Mouse (Mus musculus): ENCODE results near the gene Tas2r134.

Gene Tas2r134

DNA sequence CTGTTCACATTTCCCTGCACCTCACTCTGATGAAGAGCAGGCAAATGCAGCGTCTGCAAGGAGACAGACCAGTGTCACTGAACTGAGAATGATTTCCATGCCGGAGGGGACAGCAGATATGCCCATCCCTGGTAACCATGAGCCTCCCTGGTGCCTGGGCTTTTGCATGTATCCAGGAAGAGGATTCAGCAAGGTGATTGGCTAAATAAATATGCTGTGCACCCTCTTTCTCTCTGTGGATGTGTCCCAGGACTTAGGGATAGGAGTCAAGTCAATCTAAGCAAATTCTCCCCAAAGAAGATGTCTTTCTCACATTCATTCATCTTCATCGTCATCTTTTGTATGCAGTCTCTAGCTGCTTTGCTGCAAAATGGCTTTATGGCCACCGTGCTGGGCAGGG is at the start of gene Tas2r134:
Gene Tas2r134, plus strand, starts transcription at position 301 of the 400 bp plus-strand sequence.
- DNase-seq (ENCODE audit: low spot score) = no peak

DNA sequence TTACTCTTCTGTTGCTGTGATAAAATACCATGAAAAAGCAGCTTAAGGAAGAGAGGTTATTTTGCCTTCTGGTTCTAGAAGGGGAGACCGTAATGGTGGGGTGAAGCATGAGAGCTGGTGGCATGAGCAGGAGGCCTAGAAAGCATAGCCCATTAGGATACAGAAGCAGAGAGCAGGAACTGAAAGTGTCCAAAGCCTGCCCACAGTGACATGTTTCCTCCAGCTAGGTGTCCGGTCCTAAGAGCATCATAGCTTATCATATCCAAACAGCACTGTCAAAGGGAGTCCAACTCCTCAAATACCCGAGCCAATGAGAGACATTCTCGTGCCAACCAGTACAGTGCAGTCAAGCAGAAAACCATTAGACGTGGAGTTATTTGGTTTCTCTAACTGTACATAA is 47.5 kb upstream of the Tas2r134 start:
- no peak for DNase-seq (ENCODE audit: low spot score)

DNA sequence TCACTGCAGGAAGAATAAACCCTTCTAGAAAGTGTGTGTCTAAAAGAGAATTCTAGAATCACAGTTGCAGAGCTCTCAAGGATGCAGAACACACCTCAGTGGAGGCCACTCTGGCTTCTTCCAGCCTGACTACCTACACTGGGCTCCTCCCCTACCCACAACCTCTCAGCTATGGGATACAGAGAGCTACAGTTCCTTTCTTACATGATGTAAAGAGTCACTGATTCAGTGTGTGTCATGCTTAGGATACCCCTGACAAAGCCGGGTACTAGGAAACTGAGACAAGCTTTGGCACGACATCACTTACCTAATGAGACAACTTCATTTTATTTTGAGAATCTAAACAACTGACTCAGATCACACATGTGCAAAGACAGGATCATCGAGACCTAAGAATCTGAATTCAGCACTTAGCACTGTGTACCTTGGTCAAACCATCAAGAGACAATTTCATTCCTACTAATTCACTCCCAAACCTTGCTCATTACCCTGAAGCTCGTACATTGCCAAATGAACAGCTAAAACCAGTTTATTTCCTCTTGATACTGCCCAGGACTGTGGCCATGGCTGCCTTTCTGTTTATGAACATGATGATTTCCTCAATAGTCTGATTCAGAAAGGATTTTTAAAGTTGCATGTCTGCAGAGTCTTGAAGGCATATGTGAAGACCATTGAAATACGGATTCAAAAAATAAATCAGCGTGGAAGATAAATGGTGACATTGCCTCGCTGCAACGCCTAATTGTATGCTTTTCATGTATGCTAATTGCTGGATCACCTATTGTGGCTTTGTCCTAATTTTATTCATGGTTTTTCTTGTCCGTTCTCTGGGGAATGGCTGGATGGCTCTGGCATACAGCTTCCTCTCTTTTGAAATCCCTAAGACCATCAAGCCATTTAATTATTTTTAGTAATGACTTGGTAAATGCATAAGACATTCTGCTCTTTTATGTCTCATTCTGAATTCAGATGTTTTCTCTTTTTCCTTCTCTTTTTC is 43.0 kb upstream of the Tas2r134 start:
- peak; percentile 31 for DNase-seq (ENCODE audit: low spot score)

DNA sequence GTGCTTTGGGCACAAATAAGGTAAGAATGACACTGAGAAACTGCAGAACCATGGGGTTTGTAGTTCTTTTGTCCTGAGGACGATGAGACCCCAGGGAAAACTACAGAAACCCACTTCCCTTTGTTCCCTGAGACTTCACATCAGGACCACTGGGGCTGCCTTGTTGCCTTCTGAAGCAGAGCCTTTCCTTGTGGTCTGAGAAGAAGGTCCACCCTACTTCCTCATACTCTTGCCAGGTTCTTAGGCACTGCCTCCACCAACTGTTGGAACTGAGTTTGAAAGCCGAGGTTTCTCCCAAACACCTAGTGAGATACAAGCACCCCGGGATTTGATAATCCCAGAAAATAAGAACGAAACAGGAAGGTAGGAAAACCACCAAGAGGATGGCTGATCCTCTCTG is 39.0 kb upstream of the Tas2r134 start:
- DNase-seq (ENCODE audit: low spot score) = no peak

DNA sequence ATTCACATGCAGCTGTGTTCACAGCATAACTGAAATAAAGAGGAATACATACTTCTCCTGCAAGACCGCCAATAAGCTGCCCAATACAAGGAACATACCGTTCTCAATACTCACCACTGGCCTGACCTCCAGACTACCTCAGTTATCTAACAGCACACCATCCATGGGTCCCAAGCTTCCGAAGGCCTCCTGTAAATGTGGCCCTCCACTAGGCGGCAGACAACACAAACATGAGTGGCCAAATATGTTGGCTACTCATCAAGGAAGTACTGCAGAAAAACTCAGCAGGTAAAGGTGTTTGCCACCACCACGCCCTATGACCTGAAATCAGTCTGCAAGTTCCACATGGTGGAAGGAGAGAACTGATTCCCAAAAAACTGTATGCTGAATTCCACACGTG is 38.4 kb upstream of the Tas2r134 start:
- peak; percentile 42 for DNase-seq (ENCODE audit: low spot score)

DNA sequence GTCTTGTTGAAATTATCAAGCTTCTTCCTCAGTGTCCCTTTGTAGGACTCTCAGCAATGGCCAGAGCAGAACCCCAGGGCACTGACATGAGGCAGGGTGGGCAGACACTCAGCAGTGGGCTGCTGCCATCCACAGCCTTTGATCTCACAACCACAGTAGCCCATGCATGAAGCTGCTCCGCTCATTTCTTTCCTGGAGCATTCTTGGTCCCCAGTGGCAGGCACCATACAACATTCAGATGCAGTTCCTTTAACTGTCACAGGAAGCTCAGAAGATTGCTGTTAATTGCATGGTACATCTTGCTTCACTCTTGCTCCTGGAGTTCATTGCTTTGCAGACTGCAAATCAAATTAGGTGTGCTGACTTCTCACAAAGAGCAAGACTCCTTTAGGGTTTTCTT is 37.7 kb upstream of the Tas2r134 start:
- DNase-seq (ENCODE audit: low spot score) = no peak

DNA sequence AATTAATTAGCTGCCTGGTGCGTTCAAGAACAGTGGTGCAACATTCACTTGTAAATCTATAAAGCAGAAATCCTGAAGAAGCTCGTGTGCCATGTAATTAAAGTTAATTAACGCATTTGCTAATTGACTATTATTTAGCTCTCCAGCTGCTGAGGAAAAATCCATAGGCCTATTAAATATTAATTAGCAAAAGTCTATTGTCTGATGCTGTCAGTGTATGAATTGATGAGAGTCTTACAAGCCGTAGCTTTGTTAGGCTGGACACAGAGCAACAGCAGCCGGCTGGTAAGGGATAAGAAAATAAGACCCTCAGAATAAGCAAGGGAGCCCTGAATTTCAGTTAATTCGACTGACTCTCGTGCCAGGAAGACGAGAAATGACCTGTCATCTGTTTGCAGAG is 37.0 kb upstream of the Tas2r134 start:
- DNase-seq (ENCODE audit: low spot score) = no peak

DNA sequence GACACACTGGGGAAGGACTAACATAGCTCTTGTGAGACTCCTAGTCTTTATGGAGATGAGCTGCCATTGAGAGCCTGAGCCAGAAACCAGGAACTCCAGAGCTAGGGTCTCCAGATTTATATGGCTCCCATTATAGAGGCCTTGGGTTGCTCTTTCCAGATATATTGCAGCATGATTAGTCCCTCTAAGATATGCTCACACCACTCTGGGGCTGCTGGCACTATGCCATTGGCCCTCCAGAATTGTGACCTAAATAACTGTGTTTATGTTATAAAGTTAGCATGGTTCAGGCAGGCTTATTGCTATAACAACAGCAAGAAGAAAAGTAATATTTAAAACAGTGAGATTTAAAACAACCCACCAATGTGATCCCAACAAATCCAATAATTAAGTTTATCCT is 35.2 kb upstream of the Tas2r134 start:
- DNase-seq (ENCODE audit: low spot score) = no peak

DNA sequence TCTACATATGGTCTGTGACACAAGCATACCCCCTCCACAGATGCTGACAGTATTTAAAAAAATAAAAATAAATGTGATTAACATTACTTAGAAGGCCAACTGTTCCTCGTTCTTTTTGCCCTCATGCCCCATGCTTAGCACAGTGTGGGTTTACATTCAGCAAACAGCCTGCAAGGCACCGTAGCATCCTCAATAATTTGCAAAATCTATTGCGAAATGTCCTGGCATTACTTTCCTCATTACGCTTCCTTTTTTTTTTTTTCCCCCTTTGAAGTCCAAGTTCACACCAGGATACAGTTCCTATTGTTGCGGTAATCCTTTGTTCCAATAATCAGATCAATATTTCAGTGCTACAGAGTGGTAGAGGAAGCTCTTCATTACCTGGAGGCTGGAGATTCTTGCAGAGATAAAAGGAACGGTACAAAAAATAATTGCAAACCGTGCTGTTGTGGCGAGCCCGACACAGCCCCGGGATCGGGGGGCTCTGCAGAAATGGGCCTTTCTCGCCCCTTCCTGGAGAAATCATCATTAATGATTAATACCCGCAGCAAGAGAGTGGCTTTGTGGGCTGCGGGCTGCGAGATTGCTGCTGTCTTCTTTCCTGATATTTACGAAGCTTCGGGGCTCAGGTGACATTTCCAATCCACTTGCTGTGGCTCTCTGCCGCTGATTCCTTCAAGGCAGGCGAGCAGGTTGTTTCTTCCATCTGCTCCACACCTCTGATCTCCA is 27.7 kb upstream of the Tas2r134 start:
- DNase-seq (ENCODE audit: low spot score) = no peak

DNA sequence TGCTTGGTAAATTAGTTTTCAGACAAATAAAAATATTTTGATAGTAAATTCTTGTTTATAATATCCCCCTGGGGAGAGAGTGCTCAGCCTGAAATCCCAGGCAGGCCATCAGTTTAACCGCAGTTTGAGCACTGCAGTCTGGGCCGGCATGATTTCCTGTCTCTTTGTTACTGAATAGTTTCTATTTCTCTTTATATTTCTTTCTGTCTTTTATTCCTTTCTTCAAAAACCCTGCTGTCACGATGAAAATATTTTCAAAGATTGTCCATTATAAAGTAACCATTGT is 27.2 kb upstream of the Tas2r134 start:
- no peak for DNase-seq (ENCODE audit: low spot score)

DNA sequence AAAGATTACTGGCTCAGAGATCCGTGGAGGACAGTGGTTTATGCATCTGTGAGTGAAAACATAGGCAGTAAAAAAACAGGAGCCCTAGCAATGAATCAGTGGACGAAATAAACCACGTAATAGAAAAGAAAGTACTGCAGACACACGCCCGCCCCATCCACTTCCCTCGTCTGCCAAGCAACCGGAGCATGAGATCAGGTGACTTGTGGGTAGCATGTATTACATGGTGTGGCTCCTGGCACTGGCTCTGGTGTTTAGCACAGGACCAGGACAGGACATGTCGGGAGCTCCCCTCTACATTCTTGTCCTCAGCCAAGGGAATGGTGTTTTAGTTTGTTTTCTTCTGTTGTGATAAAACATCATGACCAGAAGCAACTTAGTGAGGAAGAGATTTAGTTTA is 26.4 kb upstream of the Tas2r134 start:
- no peak for DNase-seq (ENCODE audit: low spot score)

DNA sequence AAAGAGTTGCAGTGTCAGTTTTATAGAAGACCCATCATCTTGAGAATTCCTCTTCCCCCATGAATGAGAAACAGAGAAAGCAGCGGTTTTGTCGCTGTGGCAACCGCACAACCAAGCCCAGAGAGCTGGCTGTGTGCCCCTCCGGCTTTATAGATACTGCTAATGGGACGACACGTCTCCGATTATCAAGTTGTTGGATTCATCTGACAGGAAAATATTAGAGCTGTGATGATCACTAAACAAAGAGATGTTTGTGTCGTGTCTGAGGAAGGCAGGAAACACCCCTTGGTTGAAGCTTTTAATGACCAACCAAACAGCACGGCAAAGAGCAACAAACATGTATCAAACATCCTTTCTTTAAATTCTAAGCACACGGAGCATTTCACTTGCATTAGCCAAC is 17.0 kb upstream of the Tas2r134 start:
- DNase-seq (ENCODE audit: low spot score) = no peak

DNA sequence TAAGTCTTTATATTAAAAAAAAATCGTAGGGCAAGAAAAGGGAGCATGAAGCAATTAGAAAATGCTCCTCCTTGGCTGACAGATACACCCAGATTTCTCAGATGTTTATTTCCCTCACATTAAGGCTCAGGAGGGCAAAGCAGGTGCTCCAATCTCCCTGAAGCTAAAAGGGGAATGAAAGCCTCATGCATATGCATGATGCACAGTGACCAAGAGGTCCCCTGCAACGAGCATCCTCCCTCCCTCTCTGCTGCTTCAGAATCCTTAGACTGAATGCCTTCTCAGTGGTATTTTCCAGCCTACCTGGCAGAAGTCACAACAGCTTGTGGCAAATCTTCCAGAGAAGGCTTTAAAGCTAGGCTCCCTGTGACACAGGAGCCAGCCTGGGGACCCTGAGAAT is 16.4 kb upstream of the Tas2r134 start:
- DNase-seq (ENCODE audit: low spot score) = no peak

DNA sequence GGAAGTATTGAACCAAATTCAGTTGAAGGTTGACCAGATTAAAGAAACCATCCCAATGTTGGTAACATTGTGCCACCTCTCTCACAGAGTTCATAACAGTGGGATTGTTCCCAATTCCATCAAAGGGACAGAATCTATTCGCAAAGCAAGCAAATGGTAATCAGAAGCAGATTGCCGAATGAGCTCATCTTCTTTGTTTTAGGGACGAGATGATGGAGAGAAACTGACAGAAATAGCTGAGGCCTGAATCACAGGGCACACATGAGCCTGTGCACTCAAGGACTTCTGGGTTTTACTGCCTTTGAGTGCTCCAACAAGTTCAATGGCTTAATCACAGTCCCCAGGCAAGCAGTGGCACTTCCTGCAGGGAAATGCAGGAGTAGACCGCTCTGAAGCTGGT is 13.6 kb upstream of the Tas2r134 start:
- DNase-seq (ENCODE audit: low spot score) = no peak

DNA sequence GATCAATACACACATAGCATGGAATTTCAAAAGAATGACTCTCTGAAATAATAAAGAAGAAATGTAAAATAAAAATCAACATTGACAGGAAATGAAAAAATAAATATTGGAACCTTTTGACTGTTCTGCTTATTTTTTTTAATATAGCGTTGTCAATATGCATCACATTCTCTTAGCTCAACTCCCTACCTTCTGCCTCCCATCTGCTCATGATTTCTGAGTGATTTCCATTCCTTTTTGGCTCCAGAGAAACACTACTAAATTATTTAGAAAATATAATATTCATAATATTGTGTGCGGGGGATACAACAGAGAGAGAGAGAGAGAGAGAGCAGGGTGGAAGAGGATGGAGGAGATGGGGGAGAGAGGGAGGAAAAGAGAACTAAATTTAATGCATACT is 5.4 kb upstream of the Tas2r134 start:
- DNase-seq (ENCODE audit: low spot score) = no peak

DNA sequence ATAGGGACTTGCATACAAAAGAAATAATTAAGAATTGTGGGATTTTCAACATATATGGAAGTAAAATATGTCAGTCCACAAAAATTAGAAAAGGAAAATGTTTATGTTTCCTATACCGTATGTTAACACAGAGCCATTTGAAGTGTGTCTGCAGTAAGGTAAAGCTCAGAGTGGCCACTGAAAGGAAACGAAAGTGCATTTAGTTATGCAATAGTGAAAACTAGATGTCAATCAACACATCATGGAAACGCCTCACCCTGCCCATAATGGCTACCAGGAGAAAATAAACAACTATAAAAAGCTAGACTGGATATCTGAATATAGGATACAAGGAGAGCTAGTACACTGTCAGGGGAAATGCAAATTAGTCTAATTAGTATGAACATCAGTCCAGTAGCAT is 1.3 kb upstream of the Tas2r134 start:
- DNase-seq (ENCODE audit: low spot score) = no peak

DNA sequence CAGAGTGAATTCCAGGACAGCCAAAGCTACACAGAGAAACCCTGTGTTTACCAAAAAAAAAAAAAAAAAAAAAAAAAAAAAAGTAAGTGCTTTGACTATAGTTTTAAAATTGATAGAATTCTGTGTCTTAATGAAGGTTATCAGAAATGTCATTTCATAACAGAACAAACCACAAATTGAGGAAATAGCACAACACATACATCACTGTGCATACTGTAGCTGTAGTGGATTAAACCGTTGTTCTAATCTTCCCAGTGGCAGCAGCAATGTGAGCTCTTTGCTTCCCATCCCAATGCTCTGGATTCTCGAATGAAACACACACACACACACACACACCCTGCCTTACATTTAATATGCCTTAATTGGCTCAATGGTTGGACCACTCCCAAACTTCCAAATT is 4.1 kb downstream of the Tas2r134 start:
- no peak for DNase-seq (ENCODE audit: low spot score)

DNA sequence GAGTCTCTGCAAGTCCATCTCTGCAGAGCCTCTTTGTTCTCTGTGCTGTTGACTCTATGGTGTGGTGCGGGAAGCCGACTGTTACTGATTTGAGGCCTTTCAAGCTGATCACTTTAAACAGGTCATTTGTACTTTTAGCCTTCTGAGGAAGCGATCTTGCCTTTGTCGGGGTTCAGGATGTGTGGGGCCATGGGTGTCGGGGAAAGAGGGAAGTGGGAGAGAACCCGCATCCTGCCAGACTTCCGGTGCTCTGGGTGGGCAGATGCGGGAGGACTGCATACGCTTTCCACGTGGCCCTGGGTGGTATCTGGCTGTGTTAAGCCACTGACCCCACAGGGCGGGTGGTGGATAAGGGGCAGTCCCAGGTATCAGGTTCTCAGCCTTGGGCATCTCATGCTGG is 10.4 kb downstream of the Tas2r134 start:
- DNase-seq (ENCODE audit: low spot score) = no peak

DNA sequence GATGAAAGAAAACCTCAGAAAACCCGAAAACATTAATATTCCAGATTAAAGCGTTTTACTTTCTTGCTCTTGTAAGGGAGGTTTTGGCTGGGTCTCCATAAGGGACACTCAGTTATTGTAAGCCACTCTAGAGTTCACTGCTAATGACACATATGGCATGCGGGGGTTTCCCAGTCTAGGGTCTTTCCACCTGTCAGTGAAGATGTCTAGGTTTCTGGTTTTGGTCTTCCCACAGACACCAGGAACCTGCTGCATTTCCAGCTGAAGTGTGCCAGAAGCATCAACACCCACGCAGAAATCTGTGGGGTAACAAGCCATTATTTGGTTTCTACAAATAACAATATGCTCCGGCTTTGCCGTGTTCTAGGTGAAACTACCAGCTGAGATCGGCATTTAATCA is 14.3 kb downstream of the Tas2r134 start:
- no peak for DNase-seq (ENCODE audit: low spot score)

DNA sequence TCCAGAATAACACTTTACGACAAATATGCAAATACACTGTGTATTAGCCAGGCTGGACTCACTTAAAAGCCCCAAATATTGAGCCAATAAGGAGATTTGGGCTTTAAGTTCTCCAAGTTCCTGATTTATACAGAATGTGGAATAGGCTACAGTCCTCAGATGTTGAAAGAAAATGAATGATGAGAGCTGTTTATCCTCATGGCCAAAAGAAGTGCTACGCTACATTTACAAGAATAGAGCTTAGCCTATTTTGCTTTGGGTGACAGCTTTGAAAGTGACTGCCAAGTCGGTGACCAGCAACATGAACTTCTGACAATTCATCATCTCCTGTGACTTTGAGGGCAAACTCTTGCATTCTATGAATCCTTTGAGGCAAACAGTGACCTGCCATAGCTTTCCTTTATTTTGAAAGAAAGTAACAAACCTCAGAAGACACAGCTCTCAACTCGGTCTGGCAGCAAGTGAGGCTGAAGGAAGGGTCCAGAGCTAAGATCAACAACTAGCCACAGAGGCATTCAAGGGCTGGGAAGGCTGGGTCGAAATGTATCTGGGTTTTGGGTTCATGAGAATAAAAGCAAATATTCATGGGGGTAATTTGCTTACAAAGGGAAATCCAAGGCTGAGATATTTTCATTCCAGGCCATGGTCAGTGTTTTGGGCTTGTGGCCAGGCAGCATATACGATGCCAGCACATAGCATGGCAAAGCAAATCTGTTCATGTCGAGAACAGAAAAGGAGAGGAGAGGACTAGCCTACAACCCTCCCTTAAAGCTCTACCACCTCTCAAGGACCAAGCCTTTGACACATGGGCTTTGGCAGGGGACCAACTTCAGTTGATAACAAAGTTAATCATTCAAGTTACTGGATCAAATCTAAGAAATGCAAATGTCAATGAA is 16.2 kb downstream of the Tas2r134 start:
- no peak for DNase-seq (ENCODE audit: low spot score)

DNA sequence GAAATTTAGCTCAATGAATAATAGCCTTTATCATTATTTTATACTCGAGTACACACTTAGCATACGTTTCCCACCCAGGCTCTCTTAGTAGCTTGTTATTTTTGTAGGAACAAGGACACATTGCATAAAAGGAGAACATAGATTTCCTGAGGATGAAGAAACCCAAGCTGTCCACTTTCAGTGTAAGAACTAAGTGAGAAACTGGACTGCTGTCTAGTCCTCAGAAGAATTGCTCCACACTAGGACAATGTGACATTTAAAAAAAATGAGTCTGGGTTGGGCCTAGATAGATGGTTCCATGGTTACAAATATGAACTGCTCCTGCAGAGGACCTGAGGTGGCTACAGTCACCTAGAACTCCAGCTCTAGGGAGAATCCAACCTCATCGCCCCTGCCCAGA is 20.7 kb downstream of the Tas2r134 start:
- no peak for DNase-seq (ENCODE audit: low spot score)

DNA sequence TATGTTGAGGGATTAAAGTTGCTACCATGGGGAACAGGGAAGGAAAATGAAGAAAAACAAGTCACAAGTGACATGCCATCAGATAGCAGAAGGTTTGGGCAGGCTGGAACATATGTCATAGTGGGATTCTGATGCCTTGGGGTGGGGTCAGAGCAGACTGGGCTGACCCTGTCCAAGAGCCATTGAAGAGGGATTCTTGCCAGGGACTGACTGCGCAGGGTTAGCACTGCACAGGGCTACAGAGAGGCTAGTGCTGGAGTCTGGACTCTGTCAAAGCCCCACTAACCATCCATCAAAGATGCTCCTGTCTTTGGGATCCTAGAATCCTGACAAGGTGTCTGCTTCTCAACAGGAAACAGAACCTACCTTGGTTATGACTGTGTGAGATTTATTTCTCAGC is 22.6 kb downstream of the Tas2r134 start:
- DNase-seq (ENCODE audit: low spot score) = peak; percentile 20

DNA sequence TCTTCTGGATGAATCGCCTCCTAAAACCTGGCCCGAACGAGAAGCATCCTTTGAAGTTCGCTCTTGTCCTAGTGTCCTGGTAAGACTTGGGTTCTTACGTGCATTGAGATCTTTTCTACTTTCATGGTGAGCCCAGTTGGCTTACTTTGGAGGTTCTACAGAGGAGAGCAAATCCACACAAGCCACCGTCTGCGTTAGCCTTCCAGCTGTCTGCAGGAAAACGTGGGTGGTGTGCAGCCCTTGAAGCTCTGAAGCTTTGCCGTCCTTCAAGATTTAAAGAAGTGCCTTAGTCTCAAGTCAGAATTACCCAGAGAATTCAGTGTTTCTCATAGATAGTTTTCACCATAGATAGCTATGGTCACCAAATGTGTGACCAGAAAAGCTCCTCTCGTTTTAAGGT is 24.8 kb downstream of the Tas2r134 start:
- no peak for DNase-seq (ENCODE audit: low spot score)
